Mouse (Mus musculus): ENCODE measurements at regions not wholly inside any gene's neighbourhood (a gene's known extent, or its start where the extent isn't known, plus 50 kb on each side); places are given as distances from the start of the nearest gene placed in this dataset.

GRCm38 (mm10) chr5:100246709-100247108, 87.1 kb upstream of the Tmem150c start:
- no peak for DNase-seq (ENCODE audit: extremely low read depth, low read depth)

GRCm38 (mm10) chr5:100244811-100245210, 85.2 kb upstream of the Tmem150c start:
- DNase-seq (ENCODE audit: extremely low read depth, low read depth) = no peak

GRCm38 (mm10) chr5:100240876-100241275, 81.3 kb upstream of the Tmem150c start:
- DNase-seq (ENCODE audit: extremely low read depth, low read depth) = no peak

GRCm38 (mm10) chr5:100239632-100240031, 80.0 kb upstream of the Tmem150c start:
- DNase-seq (ENCODE audit: extremely low read depth, low read depth) = peak; percentile 92

GRCm38 (mm10) chr5:100238287-100239036, 78.9 kb upstream of the Tmem150c start:
- DNase-seq (ENCODE audit: extremely low read depth, low read depth) = no peak

- DNase-seq (ENCODE audit: extremely low read depth, low read depth) = no peak
Observed at GRCm38 (mm10) chr5:100237674-100238278, 78.2 kb upstream of the Tmem150c start.

GRCm38 (mm10) chr5:100236277-100236676, 76.7 kb upstream of the Tmem150c start:
- peak; percentile 74 for DNase-seq (ENCODE audit: extremely low read depth, low read depth)

- no peak for DNase-seq (ENCODE audit: extremely low read depth, low read depth)
Observed at GRCm38 (mm10) chr5:100232076-100232475, 72.5 kb upstream of the Tmem150c start.

- DNase-seq (ENCODE audit: extremely low read depth, low read depth) = no peak
Observed at GRCm38 (mm10) chr5:100231574-100231973, 72.0 kb upstream of the Tmem150c start.

- no peak for DNase-seq (ENCODE audit: extremely low read depth, low read depth)
Observed at GRCm38 (mm10) chr5:100230038-100230437, 70.4 kb upstream of the Tmem150c start.

GRCm38 (mm10) chr5:100227888-100228287, 68.3 kb upstream of the Tmem150c start:
- no peak for DNase-seq (ENCODE audit: extremely low read depth, low read depth)

- DNase-seq (ENCODE audit: extremely low read depth, low read depth) = no peak
Observed at GRCm38 (mm10) chr5:100226571-100227235, 67.1 kb upstream of the Tmem150c start.

- DNase-seq (ENCODE audit: extremely low read depth, low read depth) = no peak
Observed at GRCm38 (mm10) chr5:100225491-100225890, 65.9 kb upstream of the Tmem150c start.

- DNase-seq (ENCODE audit: extremely low read depth, low read depth) = no peak
Observed at GRCm38 (mm10) chr5:100224773-100225363, 65.3 kb upstream of the Tmem150c start.

GRCm38 (mm10) chr5:100221005-100221583, 61.5 kb upstream of the Tmem150c start:
- DNase-seq (ENCODE audit: extremely low read depth, low read depth) = no peak

GRCm38 (mm10) chr5:100220320-100220719, 60.7 kb upstream of the Tmem150c start:
- no peak for DNase-seq (ENCODE audit: extremely low read depth, low read depth)

GRCm38 (mm10) chr5:100218256-100218851, 58.7 kb upstream of the Tmem150c start:
- no peak for DNase-seq (ENCODE audit: extremely low read depth, low read depth)

- DNase-seq (ENCODE audit: extremely low read depth, low read depth) = no peak
Observed at GRCm38 (mm10) chr5:100217178-100218035, 57.8 kb upstream of the Tmem150c start.

- DNase-seq (ENCODE audit: extremely low read depth, low read depth) = no peak
Observed at GRCm38 (mm10) chr5:100213901-100214300, 54.3 kb upstream of the Tmem150c start.

- DNase-seq (ENCODE audit: extremely low read depth, low read depth) = no peak
Observed at GRCm38 (mm10) chr5:100210708-100211107, 51.1 kb upstream of the Tmem150c start.

All from MEL-GATA-1-ER (cell line).